7 mouse cellular contexts compared by ENCODE assay signal in the genomic region with DNA sequence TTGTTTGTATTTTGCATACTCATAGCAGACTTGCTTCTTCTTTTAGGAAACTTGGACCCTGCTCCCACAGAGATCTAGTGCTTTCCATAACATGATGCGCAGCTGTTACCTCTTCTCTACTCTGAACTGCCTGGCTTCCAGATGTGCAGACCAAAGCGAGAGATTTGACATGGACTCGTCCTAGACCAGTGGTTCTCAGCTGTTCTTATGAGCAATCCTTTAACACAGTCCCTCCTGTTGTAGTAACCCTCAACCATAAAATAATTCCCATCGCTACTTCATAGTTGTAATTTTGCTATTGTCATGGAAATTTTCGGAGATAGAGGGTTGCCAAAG.
DNase-seq lines count a peak whose midpoint lies in the region; ATAC-seq and TF ChIP-seq lines count a peak whose summit lies in the region.

No protein-coding gene starts in this region.

- no peak overlapping the region for H3K27ac ChIP-seq in liver, adult 2 months (replicated peaks; ENCODE audit: insufficient read depth, low read depth, low read length)
- H3K27ac ChIP-seq in forebrain, embryonic 14.5 days (ENCODE audit: low read depth, low read length): no peak overlapping the region
- H3K27ac ChIP-seq in limb, embryonic 12.5 days: no peak overlapping the region
- peak overlapping the region; percentile 91 for H3K27ac ChIP-seq in neural tube, embryonic 15.5 days (replicated peaks)

- H3K4me2 ChIP-seq in forebrain, embryonic 14.5 days (ENCODE audit: low read length): peak overlapping the region; percentile 80
- H3K4me2 ChIP-seq in limb, embryonic 12.5 days: peak overlapping the region; percentile 85
- H3K4me2 ChIP-seq in neural tube, embryonic 15.5 days: peak overlapping the region; percentile 78

- no peaks in the 10 kb centered on the region for H3K36me3 ChIP-seq in liver, adult 2 months (ENCODE audit: control insufficient read depth, insufficient read depth, low read length)
- no peaks in the 10 kb centered on the region for H3K36me3 ChIP-seq in forebrain, embryonic 14.5 days (ENCODE audit: control insufficient read depth, insufficient read depth, low read length)
- H3K36me3 ChIP-seq in limb, embryonic 12.5 days: no peaks in the 10 kb centered on the region
- H3K36me3 ChIP-seq in neural tube, embryonic 15.5 days: no peaks in the 10 kb centered on the region

- TF ChIP-seq POLR2A in liver, adult 2 months (IDR thresholded peaks at IDR 0.05; ENCODE audit: extremely low read depth, insufficient read depth, low read length): no peak

- H3K4me1 ChIP-seq in liver, adult 2 months (ENCODE audit: control insufficient read depth, insufficient read depth, low read length): no peaks in the 10 kb centered on the region; the same call in 1 of the 2 replicates
- peaks cover 14% of the 10 kb centered on the region for H3K4me1 ChIP-seq in forebrain, embryonic 14.5 days (ENCODE audit: control insufficient read depth, insufficient read depth, low read length)
- no peaks in the 10 kb centered on the region for H3K4me1 ChIP-seq in limb, embryonic 12.5 days (replicated peaks)
- peaks cover 16% of the 10 kb centered on the region for H3K4me1 ChIP-seq in neural tube, embryonic 15.5 days

- no peak for TF ChIP-seq CTCF in liver, adult 2 months (IDR thresholded peaks at IDR 0.05; ENCODE audit: low read depth, low read length)

- no peak for DNase-seq in liver, adult 2 months (ENCODE audit: extremely low read depth, low read depth, low spot score)
- DNase-seq in liver: no peak
- no peak for DNase-seq in forebrain, embryonic 14.5 days (ENCODE audit: low spot score)
- no peak for DNase-seq in right cerebral cortex, postnatal 4 days
- no peak for DNase-seq in adrenal gland, postnatal 25 days

- H3K9me3 ChIP-seq in forebrain, embryonic 14.5 days (replicated peaks; ENCODE audit: control insufficient read depth, low read length): no peaks in the 10 kb centered on the region
- H3K9me3 ChIP-seq in limb, embryonic 12.5 days: no peaks in the 10 kb centered on the region
- H3K9me3 ChIP-seq in neural tube, embryonic 15.5 days (replicated peaks): no peaks in the 10 kb centered on the region

- H3K27me3 ChIP-seq in liver, adult 2 months (ENCODE audit: control insufficient read depth, insufficient read depth, low read length): no peaks in the 10 kb centered on the region
- H3K27me3 ChIP-seq in forebrain, embryonic 14.5 days (replicated peaks; ENCODE audit: control insufficient read depth, insufficient read depth, low read length): no peaks in the 10 kb centered on the region
- no peaks in the 10 kb centered on the region for H3K27me3 ChIP-seq in limb, embryonic 12.5 days
- H3K27me3 ChIP-seq in neural tube, embryonic 15.5 days (replicated peaks): no peaks in the 10 kb centered on the region

- ATAC-seq in forebrain, embryonic 14.5 days: peak; percentile 35
- no peak for ATAC-seq in limb, embryonic 12.5 days (ENCODE audit: insufficient number of reproducible peaks, insufficient read depth, low FRiP score, low TSS enrichment, low read depth)
- 0 out of 2 replicates have a peak, but pooled peaks have one; percentile 24 for ATAC-seq in neural tube, embryonic 15.5 days (ENCODE audit: low FRiP score)

- H3K79me2 ChIP-seq in liver, adult 2 months (ENCODE audit: control insufficient read depth, insufficient read depth, low read length): no peaks in the 10 kb centered on the region

- H3K9ac ChIP-seq in liver, adult 2 months (ENCODE audit: low read depth, low read length): no peak overlapping the region
- peak overlapping the region; percentile 69 for H3K9ac ChIP-seq in forebrain, embryonic 14.5 days (ENCODE audit: low read length)
- no peak overlapping the region for H3K9ac ChIP-seq in limb, embryonic 12.5 days (replicated peaks)
- peak overlapping the region; percentile 58 for H3K9ac ChIP-seq in neural tube, embryonic 15.5 days (replicated peaks)

- 77% methylated on average over 5 of the region's 5 CpGs for WGBS in liver, adult 2 months
- WGBS in forebrain, embryonic 14.5 days: 61% methylated on average over 5 of the region's 5 CpGs
- WGBS in limb, embryonic 12.5 days: 48% methylated on average over 5 of the region's 5 CpGs
- 26% methylated on average over 5 of the region's 5 CpGs for WGBS in neural tube, embryonic 15.5 days

- peak overlapping the region; percentile 6; the same call in 1 of the 2 replicates for H3K4me3 ChIP-seq in liver, adult 2 months (ENCODE audit: insufficient read depth, low read depth, low read length)
- peak overlapping the region; percentile 43 for H3K4me3 ChIP-seq in forebrain, embryonic 14.5 days (ENCODE audit: low read depth, low read length)
- peak overlapping the region; percentile 53 for H3K4me3 ChIP-seq in limb, embryonic 12.5 days (replicated peaks)
- H3K4me3 ChIP-seq in neural tube, embryonic 15.5 days (replicated peaks): peak overlapping the region; percentile 49

Comparison
In these comparisons a context has a peak if more than half of its experiments do, and no peak if none do; other contexts are left out.
1. H3K9ac ChIP-seq: peak in forebrain, embryonic 14.5 days (single experiment) and neural tube, embryonic 15.5 days (single experiment); none in liver, adult 2 months (single experiment) and limb, embryonic 12.5 days (single experiment).
2. Peak in every context shown above with its lines, with median percentiles within 50 percentile points of each other: H3K4me3 ChIP-seq and H3K4me2 ChIP-seq.